Mouse (Mus musculus): ENCODE measurements around the gene Cacna2d3.

- TF ChIP-seq CTCF (IDR thresholded peaks at IDR 0.05; ENCODE audit: control insufficient read depth, insufficient read depth, insufficient replicate concordance, low read depth, low read length) (no peak), POLR2A (IDR thresholded peaks at IDR 0.05; ENCODE audit: control insufficient read depth, low read depth, low read length) (no peak)
Measured at GRCm38 (mm10) chr14:28907659-28908058, 814.0 kb downstream of the Cacna2d3 start.

Measured in testis, adult 2 months (tissue).